Mouse (Mus musculus) urinary bladder, postnatal 36 days (tissue): Measurements from ENCODE around the gene A4gnt.

ENCODE experiments used
- DNase-seq, 2 experiments: peaks; one replicate each; pipeline ENCODE4 v3.0.0; 2022; ENCODE audit warnings: low spot score in 2 of 2, mixed read lengths in 1 of 2

A4gnt gene

DNA sequence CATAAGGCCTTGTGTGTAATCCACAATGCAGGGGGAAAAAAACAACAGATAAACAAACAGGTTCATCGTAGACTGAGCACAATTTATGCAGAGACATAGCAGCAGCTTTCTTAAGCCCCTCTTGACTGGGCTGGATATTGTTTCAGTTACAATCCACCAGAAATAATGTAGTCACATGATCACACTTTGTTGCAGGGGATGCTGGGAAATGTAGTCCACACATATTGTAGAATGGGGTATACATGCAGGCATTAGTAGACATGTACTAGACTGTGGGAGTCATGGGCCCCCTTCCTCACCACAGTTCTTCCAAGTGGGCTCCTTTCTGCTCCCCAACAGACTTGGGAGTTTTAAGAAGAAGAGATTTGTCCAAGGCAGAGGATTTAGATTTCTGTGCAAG is 24.5 kb downstream of the A4gnt start:
- DNase-seq: no peak

DNA sequence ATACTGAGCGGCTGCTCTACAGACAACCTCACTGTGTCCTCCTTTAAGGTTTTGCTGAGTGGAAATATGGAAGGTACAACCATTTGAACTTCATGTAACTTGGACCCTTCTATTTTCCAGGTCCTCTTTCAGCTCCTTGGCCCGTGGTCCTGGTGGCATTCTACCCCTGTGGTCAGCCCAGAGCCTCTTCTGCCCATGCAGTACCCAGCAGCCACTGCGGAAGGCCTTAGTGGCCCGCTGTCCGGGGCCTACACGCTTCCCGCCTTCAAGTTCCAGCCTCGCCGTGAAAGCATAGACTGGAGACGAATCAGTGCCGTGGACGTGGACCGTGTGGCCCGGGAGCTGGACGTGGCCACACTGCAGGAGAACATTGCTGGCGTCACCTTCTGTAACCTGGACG is 24.9 kb downstream of the A4gnt start:
- no peak for DNase-seq

DNA sequence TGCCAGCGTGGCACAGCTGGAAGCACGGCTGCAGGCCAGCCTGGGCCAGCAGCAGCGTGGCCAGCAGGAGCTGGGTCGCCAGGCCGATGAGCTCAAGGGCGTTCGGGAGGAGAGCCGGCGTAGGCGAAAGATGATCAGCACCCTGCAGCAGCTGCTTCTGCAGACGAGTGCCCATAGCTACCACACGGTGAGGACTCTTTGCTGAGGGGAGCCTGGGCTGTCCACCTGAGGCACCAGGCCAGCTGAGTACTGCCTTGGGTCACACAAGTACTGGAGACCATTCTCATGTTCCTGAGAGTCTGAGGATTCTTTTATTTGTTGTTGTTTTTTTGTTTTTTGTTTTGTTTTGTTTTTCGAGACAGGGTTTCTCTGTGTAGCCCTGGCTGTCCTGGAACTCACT is 25.4 kb downstream of the A4gnt start:
- no peak for DNase-seq

DNA sequence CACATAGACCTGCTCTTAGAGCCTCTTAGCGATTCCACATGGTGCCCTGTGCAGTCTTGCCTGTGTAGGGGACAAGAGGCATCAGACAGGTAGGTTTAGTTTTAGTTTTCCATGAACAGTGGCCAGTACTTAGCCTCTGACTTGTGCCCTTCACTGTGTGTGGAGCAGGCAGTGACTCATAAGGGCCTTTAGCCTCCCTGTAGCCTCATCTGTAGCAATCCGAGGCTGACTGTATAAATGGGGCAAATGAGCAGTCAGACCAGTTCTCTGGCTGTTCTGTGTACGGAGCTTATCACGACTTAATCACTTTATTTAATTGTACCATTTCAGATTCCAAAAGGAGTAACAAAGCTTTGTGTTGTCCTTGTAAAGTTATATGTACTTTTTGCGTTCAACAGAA is 27.7 kb downstream of the A4gnt start:
- DNase-seq: peak in 1 of 2 experiments; percentile 49

DNA sequence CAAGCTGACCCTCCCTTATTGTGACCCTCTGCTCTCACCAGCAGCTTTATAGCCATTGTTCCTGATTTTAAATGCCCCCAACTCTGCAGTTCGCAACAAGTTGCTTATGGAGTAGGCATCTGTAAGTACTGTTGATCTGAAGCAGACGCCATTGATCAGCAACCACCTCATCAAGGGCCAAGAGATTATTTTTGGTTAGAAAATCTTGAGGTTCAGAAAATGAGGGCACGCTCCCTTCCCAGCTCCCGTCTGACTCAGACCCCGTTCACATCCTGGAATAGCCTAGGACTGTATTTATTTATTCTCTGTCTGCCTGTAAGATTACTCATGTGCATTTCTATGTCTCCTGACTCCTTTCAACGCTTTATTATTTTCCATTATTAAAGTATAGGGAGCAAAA is 33.1 kb downstream of the A4gnt start:
- DNase-seq: no peak

DNA sequence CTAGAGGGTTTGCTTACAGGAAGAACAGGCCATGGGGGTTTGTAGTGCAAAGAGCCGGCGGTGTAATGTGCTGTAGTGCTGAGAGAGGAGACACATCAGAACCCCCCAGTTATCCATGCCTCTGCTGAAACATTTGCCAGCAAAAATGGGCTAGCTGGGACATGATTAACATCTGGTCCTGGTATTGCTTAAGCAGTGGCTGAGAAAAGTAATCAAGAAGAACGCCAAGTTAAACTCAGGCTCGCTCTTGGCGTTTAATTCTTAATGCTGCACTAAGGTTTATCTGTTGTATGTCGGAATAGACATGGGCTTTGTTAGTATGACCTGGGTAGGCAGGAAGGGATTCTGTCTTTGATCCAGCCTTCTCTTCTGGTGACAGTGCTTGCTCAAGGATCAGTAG is 33.8 kb downstream of the A4gnt start:
- peak in 1 of 2 experiments; percentile 31 for DNase-seq

DNA sequence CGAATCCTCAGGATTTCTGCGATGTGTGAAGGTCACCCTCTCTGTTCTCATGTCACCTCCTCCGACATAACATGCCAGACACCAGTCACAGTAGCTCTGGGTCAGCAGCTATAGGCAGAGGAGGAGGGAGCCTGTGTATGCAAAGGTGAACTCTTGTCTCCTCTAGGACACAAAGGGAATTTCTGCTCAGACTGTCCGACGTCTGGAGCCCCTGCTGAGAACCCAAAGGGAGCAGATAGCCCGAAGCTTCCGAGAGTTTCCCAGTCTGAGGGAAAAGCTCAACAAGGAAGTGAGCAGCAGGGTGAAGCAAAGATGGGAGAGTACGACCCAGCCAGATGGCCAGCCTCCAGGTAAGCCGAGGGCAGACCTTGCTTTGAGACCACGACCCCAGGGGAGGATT is 48.5 kb downstream of the A4gnt start:
- DNase-seq: no peak

DNA sequence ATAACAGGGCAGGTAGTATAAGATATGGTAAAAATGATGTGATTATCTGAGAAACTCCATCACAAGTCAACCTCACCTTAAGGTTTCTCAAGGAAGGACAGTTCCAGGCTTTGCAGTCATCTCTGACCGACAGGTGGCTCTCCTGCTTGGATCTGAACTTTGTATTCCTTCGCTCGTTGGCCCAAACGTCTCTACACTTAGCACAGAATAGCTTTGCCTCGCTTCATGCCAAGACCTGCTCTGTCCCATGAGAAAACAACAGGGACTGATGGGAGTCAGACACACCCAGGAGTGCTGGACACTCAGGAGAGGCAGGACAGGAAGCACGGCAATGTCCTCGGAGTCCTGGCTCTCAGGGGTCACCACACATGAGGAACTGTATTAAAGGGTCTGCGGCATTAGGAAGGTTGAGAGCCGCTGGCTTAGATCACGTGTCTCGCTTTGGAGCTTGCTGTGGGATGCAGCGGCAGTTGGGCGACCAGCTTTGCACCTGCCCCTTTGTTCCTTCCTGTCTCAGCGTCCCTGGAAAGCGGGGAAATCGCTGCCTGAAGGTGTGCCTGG is 49.4 kb downstream of the A4gnt start:
- DNase-seq: peak; percentile 28 to 57

DNA sequence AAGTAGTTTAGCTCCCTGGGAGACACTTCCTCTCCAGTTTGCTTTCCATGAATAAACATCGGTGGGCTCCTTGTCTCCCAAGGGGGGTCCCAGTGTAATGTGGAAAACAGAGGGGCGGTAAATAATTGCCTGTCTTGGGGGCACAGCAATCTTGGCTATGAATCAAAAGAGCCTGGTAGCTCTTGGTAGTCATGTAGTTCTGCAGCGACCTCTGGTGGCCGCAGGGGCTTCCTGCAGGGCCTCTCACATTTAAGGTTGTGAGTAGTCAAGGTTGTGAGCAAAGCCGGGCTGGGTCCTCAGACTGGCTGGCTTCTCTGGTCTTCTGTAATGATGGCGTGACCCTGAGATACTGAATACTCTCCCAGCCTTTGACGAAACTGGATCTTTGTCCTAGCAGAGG is 50.1 kb downstream of the A4gnt start:
- DNase-seq: peak; percentile 47 to 60

DNA sequence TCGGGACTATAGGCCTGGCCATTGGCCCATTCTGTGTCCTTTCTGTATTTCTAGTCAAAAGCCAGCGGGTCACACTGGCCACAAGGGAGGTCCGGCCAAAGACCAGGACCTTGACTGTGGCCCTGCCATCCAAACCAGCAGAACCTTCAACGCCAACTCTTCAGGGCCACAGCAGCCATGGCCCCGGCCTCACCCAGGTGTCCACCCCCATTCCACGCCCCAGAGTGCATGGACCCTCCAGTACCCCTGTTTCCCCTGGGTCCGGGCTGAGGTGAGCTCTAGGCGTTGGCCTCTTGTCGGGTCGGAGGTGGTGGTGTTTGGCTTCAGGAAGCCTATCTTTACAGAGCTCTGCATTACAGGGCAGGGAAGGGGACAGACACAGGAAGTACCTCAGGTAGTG is 50.6 kb downstream of the A4gnt start:
- DNase-seq: no peak

DNA sequence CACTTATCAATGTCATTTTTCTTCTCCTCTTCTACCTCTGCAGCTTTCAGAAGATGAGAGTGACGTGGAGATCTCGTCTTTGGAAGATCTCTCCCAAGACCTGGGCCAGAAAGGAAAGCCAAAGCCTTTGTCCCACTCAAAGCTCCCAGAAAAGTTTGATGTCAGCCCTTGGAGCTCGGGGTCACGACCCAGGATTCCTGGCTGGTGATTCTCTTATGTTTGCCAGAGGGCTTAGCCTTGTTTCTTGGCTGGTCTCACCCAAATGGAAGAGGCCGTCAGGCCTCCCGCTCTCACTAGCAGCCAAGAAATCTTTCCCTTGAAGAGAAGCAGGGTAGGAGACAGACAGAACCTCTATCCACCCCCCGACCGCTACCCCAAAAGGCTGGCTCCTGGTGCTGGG is 55.3 kb downstream of the A4gnt start:
- DNase-seq: peak in 1 of 2 experiments; percentile 70

DNA sequence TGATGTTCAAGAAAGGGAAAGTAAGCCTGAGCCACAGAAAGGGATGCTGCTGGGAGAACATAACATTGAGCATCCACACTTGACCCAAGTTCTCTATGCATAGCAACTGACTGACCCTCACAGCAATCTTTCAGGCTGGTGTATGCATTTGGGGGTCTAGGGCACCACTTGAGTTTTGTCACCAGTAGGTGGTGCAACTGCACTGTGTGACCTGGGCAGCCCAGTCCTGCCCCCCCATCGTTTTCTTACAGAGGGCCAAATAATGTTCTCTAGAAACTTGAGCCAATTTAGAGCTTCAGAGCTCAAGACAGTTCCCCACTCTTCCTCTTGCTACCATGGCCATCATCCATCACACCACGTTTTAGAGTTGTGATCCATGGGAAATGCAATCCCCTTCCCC is 59.3 kb downstream of the A4gnt start:
- no peak for DNase-seq
